Mouse (Mus musculus): ENCODE data around the gene Tcea2.

The Tcea2 gene

DNA sequence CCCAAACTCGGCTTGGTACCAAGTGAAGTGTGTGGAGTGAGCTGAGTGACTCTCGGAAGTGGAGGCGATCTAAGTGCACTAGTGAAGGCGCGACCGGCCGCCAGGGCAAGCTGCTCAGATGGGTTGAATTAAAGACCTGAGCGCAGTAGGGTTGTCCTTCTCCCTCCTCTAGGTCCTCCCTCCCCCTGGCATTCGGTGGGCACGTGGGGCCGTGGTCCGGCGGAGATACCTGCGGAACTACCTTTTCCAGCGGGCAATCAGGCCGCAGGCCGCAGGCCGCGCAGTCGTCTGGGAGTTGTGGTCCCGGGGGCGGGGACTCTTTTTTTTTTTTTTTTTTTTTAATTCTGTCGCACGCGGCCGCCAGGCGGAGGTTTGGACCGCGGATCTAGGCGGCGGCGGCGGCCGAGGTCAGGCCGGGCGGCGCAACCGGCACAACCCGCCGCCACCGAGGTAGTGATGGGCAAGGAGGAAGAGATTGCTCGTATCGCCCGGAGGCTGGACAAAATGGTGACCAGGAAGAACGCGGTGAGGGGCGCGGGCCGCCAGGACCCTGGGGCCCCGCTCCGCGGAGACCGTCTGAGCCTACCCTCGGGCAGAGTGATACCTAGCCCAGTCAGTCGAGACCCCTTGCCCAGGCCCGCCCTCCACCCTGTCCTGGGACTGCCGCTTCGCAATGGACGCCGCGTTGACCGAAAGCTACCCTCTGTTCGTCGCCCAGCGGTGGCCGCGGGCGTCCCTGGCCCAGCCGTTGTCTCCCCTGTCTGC, at the start of gene Tcea2:
Gene Tcea2, plus strand, starts transcription at position 360 of the 765 bp plus-strand sequence.
- peak; percentile 41 for DNase-seq (ENCODE audit: low spot score)

DNA sequence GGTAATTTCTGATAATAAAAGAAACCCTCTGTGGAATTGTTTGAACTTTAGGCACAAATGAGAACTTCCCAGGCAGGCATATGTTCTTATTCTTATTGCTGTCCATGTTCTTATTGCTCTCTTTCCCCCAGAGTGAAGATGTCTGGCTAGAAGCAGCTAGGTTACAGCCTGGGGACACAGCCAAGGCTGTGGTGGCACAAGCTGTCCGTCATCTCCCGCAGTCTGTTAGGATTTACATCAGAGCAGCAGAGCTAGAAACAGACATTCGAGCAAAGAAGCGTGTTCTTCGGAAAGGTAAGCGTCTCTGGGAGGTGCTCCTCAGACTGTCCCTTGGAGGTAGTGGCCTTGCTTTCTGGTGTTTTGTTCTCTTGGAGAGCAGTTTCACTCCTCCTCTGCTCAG, 47.5 kb upstream of the Tcea2 start:
- DNase-seq (ENCODE audit: low spot score), result no peak

DNA sequence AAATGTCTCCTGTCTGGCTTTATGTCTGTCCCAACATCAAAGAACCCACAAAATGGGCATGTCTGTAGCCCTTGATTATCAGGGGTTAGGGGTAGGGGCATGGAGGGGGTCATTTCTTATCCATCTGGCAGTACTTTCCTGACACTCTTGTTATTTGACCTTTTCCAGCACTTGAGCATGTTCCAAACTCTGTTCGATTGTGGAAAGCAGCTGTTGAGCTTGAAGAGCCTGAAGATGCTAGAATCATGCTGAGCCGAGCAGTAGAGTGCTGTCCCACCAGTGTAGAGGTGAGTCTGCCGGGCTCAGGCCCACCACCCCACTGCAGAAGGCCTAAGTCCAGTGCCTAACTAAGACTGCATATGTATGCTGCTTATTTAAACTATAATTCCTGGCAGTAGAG, 44.2 kb upstream of the Tcea2 start:
- no peak for DNase-seq (ENCODE audit: low spot score)

DNA sequence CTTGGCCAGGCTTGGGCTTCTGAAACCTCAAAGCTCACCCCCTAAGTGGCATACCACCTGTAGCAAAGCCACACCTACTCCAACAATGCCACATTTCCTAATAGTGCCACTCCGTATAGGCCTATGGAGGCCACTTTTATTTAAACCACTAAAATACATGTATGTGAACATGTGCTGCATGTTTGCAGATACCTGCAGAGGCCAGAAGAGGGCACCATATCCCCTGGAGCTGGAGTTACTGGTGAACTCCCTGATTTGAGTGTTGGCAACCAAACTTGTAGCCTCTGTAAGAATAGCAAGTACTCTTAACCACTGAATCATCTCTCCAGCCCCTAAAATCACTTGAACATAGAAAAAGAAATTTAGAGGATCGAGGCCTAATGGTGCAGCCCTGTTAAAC, 35.7 kb upstream of the Tcea2 start:
- DNase-seq (ENCODE audit: low spot score), result no peak

DNA sequence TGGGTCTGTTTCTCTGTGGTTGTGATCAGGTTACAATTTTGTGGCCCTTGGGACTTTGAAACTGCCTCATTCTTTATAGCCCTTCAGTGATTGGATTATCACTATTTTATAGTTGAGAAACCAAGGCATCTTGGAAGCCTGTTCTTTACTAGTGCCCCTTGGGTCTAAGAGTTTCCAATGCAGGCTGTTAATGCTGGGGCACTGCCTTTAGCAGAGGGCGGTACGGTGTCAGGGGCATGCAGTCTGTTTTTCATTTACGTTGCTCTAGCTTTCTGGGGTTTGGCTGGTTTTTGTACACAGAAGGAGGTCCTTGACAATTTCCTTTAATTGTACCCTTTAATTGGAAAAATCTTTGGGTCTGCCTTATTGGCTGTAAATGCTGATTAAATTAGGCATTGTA, 34.4 kb upstream of the Tcea2 start:
- DNase-seq (ENCODE audit: low spot score), result no peak

DNA sequence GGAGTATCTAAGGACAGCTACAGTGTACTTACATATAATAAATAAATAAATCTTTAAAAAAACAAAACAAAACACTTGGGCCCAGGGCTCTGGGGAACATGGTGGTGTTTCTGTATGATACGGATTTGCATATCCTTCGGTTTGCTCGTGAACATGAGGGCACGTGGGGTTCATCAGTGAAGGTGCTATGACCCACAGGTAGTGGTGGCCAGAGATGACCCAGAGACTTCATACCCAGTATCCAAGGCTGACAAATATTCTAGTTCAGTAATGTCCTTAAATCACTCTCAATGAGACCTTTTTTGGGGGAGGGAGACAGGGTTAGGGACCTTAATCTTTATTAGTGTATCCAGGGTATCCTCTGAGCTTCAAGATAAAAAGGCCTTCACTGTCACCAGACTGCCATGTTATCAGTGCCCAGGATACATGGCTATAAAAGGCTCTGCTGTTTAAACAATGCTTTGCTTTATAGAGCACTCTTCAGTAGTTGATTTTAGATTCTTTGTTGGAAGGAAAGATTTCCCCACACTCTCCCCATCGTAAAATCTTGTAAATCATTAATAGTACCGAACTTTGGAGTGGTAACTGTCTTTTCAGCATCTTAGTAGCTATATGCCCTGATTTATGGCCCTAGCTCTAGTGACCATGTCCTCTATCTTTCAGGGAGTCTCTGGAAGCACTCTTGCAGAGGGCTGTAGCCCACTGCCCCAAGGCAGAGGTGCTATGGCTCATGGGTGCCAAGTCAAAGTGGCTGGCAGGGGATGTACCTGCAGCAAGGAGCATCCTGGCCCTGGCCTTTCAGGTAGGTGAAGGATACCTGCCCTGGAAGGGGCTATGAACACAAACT, 33.3 kb upstream of the Tcea2 start:
- DNase-seq (ENCODE audit: low spot score), result no peak

DNA sequence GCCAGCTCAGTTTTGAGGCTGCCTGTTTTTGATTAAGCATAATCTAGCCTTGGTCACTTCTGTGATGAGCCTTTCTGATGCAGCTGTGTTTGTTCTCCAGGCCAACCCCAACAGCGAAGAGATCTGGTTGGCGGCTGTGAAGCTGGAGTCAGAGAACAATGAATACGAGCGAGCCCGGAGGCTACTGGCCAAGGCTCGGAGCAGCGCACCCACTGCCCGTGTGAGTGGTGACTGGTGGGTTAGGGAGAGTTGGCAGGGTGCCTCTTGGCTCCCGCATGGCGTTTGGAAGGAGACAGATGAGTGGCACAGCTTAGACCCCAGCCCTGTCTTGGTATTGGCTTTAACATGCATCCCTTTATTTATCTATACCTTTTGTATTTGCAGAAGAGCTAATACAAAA, 31.2 kb upstream of the Tcea2 start:
- no peak for DNase-seq (ENCODE audit: low spot score)

DNA sequence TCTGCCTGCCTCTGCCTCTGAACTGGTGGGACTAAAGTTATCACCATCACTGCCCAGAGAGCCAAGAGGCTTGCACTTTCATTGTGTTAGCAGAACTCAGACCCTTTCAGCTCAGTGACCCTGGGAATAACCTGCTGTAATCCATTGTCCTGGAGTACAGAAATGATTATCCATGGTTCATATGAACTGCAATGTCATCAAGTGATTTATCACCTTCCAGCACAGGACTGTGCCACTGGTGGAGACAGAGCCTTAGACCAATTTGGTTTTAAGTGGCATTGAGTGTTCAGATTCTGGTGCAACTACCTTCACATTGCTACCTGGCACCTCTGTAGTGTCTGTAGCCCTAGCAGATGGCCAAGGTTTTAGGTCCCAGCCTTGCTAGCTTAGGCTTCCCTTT, 27.0 kb upstream of the Tcea2 start:
- no peak for DNase-seq (ENCODE audit: low spot score)

DNA sequence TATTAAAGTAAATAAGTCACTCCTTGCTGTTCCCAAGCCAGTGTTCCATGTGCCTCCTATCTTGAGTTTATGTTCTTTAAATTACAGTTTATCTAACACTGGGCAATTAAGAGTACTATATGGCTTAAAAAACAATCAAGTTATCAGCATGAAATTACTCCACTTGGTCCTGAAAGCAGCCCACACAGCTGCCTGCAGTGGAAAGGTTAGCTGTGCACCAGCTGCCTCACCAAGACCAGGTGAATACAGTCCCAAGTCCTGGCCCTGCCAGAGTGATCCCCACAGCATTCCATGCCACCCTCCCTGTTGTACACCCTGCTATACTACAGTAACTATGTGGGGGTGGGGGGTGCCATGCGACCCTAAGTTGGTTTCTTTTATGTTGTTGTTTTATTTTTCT, 26.6 kb upstream of the Tcea2 start:
- no peak for DNase-seq (ENCODE audit: low spot score)

DNA sequence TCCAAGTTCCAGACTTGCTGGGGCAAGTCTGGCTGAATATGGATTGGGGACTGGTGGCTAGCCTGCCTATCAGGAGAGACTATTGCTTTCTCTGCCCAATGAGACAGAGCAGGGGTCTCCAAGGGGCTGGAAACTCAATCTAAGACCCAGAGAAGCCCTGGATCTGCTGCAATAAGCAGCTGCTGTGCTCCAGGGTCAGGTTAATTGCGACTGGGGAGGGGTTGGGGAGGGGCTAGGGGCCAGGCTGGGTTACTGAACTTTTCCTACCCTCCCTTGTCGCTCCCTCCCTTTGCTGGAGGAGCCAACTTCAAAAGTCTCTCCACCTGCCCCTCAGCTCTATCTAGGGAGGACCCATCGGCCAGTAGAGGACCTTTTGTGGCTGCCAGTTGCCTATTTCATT, 23.4 kb upstream of the Tcea2 start, which contains the start of gene Gm29797:
Gene Gm29797, plus strand, starts transcription at position 301 of the 400 bp plus-strand sequence.
- DNase-seq (ENCODE audit: low spot score), result no peak

DNA sequence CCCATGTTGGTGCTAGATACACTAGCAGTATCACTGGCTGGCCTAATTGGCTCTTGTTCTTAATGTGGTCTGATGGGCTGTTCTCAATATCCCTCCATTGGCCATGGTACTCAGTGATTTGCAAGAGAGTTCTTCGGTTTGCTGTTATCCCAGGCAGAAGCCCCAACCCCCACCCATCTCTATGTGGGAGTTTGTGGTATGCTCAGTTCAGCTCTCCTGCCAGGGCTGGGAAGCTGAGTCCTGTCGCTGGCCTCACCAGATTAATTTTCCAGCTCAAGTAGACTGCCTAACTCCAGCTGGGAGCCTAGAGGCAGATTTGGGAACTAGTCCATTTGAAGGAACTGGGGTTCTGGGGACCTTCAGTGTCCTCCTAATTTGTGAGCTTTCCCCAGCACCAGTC, 22.7 kb upstream of the Tcea2 start:
- no peak for DNase-seq (ENCODE audit: low spot score)

DNA sequence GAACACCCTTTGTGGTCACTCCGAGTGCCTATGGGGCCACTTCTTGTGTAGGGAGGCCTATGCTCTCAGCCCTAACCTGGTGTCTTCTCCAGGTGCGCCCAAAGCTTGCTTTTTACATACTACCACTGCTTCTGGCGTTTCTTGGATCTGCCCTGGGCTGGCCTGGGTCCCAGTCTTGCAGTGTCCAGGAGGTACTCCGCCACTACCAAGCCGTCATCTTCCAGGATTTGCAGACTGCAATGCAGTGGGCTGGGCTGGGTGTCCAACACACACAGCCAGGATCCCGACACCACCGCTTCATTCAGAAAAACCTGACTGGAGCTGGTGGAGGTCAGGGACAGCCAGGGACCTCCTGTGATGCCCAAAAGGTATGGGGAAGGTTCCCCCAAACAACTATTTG, 21.6 kb upstream of the Tcea2 start:
- DNase-seq (ENCODE audit: low spot score), result no peak

DNA sequence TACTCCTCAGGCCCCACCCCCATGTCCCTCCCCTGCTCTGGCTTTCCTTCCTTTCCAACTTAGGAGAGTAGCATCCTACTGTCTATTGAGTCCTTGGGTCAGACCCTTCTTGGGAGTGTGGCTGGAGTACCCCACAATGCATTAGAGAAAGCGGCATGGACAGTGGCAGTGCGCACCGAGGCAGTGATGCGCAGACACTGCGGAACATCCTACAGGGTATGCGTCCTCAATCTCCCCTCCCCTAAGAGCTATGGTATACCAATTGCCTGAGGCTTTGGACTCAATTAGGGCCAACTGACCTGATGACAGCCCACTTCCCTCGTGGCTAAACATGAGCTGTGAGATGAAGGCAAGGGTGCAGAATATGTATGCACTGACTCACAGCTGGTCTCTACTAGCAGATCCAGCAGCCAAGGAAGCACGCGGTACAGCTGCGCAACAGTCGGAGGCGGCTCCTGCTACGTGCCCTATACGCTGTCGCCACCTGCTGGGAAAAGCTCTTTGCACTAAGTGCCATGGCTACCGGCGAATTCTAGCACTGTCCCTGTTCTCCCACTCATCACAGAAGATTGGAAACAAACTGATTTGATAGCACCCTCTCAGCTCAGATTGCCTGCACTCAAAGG, 21.1 kb upstream of the Tcea2 start:
- no peak for DNase-seq (ENCODE audit: low spot score)

DNA sequence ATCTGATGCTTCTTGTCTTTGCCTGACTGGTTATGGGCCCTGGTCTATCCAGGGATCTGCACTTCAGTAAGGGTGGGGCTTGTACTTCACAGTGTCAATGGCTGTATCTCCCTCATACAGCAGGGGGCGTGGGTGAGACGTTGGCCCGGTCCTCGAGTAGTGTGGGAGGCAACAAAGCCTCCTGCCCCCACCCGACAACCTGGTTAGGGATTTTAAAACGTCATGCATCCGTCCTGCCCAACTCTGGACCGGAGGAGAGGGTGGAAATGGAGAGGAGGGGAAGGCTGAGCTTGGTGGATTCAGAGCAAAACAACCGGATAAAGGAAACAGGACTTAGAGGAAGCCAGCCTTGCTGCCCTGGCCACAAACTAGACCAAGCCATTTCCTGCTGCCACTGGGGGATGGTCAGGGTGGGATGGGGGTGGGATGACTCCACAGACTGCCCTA, 20.5 kb upstream of the Tcea2 start:
- peak; percentile 62 for DNase-seq (ENCODE audit: low spot score)

DNA sequence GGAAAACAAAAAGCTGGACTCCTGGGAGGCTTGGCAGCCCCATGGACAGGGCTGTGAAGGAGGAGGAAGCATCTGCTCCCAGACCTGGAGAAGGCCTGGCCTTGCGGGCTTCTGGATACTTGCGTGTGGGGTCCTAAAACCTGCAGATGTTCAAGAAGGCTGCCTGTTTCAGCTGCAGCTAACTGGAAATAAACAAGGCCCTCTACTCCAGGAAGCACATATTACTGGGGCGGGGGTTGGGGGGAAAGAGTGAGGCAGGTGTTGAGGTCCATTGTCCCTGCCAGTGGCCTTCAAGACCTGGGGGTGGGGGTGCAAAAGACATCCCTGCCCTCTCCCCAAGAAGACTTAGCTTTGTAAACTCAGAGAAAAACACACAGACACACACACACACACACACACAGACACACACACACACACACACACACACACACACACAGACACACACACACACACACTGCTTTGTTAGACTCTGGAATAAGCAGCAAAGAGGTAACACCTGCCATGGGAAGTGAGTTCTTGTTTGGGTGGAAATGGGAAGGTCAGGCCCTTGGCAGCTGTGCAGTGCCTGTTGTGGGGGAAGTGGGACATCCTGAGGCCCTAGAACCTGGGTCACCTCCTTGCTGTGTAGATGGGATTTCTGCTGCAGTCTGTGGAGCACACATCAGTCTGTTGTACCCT, 17.4 kb upstream of the Tcea2 start:
- no peak for DNase-seq (ENCODE audit: low spot score)

DNA sequence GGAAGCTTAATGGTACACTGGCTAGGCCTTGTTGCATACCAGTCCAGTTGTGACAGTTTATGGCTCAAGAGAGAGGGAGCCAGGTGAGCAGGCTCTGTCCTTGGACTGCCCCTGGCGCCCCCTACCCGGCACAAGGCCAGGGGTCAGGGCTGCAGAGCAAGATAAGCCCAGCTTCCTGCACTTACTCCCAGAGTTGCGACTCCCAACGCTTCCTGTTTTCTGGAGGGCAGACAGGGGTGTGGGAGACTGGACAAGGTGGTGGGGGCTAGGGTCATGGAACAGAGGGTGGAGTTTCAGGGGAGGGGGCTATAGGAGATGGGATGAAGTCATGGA, 16.8 kb upstream of the Tcea2 start:
- no peak for DNase-seq (ENCODE audit: low spot score)

DNA sequence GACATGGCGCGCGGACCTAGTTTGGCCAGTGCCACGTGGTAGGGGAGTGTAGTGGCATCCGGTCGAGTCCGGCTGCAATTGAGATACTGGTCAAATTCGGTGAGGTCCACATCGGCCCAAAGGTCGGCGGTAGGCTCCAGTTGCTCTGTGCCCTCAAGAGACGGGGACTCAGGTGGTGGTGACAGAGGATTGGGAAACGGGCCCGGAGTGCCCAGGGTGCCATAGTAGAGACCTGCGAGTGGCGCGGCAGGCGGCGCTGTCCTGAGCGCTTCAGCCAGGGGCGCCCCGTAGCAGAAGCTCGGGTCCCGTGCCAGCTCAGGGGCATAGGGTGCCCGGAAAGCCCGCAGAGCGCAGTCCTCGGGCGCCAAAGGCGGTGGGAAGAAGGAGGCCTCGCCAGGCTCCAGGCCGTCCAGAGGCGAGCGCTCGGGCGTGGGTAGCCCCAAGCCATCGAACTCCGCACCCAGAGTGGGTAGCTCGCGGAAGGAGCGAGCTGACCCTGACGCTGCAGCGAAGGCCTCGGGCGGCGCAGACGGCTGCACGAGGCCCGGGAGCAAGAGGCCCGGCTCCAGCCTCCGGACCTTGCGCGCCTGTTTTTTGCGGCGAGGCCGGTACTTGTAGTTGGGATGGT, 9.7 kb upstream of the Tcea2 start:
- DNase-seq (ENCODE audit: low spot score), result no peak

DNA sequence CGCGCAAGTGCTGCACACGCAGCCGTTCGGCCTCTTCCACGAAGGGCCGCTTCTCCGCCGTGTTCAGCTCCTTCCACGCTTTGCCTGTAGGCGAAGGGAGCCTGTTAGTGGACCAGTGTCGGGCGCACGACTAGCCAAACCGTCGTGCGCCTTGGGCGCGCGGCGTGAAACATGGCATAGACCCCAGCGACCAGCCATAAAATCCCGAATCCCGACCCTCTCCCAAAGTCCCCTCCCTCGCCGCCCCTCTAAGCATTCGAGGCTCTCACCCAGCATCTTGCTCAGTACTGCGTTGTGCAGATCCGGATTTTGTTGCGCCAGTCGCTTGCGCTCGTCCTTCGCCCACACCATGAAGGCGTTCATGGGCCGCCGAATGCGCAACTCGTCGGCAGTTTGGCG, 9.2 kb upstream of the Tcea2 start:
- DNase-seq (ENCODE audit: low spot score), result no peak

DNA sequence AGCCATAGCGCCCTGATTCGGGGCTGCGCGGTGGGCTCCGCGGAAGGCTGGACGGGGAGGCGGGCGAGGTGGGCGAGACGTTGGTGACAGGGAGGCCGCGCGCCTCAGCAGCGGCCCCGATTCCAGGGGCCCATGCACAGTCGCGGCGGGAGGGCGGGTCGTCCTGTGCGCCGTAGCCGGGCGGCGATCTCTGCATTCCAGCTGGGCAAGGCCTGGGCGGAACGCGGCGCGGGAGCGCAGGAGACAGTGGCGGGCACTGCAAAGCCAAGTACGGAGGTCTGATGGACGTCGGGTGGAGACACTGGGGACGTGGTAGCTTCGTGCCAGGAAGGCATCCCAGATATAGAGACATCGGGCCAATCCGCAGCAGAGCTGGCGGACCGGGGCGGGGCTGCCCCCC, 8.8 kb upstream of the Tcea2 start, which contains the start of gene Sox18:
Gene Sox18, minus strand, starts transcription at position 315 of the 400 bp plus-strand sequence.
- no peak for DNase-seq (ENCODE audit: low spot score)

DNA sequence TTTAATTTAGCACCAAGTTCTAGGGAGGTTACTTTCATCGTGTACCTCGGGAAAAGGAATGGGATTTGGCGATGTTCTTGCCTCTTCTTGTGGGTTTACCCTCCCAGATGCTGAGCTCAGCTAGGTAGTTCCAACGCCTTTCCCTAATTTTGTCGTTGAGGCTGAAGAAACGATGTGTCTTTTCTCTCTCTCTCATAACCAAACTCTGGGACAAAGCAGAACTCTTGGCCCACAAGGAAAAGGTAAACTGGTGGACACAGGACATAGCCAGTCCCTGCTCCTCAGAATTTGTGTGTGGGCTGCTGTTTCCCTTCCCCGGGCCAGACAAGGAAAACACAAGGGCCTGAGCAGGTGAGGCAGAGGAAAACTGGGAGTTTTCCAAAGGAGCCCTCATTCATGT, 8.1 kb upstream of the Tcea2 start:
- no peak for DNase-seq (ENCODE audit: low spot score)

DNA sequence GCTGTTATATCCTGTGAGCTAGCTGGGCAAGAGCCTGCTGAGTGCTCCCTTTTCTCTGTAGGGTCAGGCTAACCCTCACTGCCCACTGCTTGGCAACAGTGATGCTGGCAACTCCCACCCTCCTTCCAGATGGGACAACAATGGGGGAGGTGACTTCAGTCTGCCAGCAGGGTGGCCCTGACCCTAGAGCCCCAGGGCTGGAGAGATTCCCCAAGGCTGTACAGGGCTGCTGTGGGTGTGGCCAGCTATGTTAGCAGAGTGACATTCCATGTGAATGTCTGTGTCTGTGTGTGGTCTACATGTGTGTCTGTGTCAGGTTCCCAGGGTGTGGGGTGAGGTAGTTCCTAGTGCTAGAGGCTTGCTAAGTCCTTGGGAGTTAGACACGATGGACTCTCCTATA, 6.6 kb upstream of the Tcea2 start:
- no peak for DNase-seq (ENCODE audit: low spot score)

DNA sequence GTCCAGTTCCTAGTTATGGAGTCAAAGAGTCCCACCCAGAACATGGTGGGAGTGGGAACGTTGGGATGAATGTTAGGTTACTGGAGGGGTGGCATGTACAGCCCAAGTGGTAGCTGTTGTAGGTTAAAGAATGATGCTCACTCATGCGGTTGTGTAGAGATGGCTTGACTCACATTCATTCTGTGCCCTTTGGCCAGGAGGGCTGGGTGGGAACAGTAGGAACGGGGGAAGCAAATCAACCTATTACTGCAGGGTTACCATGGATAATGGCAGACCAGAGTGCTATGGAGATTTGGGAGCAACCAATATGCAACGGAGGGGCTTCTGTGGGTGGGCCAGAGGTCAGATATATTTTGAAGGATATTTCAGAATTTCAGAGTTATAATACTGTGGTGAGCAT, 5.2 kb upstream of the Tcea2 start:
- DNase-seq (ENCODE audit: low spot score), result no peak
